Mouse (Mus musculus) embryonic facial prominence, embryonic 11.5 days (tissue): ENCODE data around the gene Tecpr2. TPM values are rescaled to one million over a fixed set of nuclear protein-coding genes. Genes with fewer than 3 reads are reported as not detected.

Experiments used
- ATAC-seq: fragments of 200-750 bp; cut with Nextera tagmentation; replicated peaks from 2 replicates; pipeline ENCODE4 v1.8.0; 2017; ENCODE audit warnings: low read depth; ENCODE audit not compliant: insufficient number of reproducible peaks, low FRiP score, low TSS enrichment
- DNase-seq: peaks from one replicate; pipeline ENCODE4 v3.0.0-alpha.2; 2015; ENCODE audit warnings: low spot score
- H3K27ac ChIP-seq: fragments of 300-500 bp; sonication (generic); replicated peaks from 2 replicates; pipeline ENCODE4 v1.5.1; 2014; ENCODE audit warnings: mild to moderate bottlenecking, low read depth, low read length, control low read depth
- H3K27me3 ChIP-seq: fragments of 300-500 bp; sonication (generic); 2 replicates; pipeline ENCODE4 v1.6.1; 2014; ENCODE audit warnings: mild to moderate bottlenecking, low read length, moderate library complexity, mixed read lengths; ENCODE audit not compliant: control insufficient read depth, insufficient read depth
- H3K36me3 ChIP-seq: fragments of 300-500 bp; sonication (generic); replicated peaks from 2 replicates; pipeline ENCODE4 v1.6.1; 2014; ENCODE audit warnings: low read depth, mild to moderate bottlenecking, low read length, moderate library complexity, mixed read lengths; ENCODE audit not compliant: control insufficient read depth, insufficient read depth
- H3K4me1 ChIP-seq: fragments of 300-500 bp; sonication (generic); 2 replicates; pipeline ENCODE4 v1.6.1; 2014; ENCODE audit warnings: low read length, mixed read lengths; ENCODE audit not compliant: control insufficient read depth, insufficient read depth
- H3K4me2 ChIP-seq: fragments of 300-500 bp; sonication (generic); 2 replicates; pipeline ENCODE4 v1.6.1; 2014; ENCODE audit warnings: low read depth, mild to moderate bottlenecking, control low read depth, low read length, moderate library complexity
- H3K4me3 ChIP-seq: fragments of 300-500 bp; sonication (generic); 2 replicates; pipeline ENCODE4 v1.5.1; 2014; ENCODE audit warnings: low read depth, low read length, control low read depth
- H3K9ac ChIP-seq: fragments of 300-500 bp; sonication (generic); replicated peaks from 2 replicates; pipeline ENCODE4 v1.6.1; 2014; ENCODE audit warnings: mild to moderate bottlenecking, control low read depth, low read length
- H3K9me3 ChIP-seq: fragments of 300-500 bp; sonication (generic); replicated peaks from 2 replicates; pipeline ENCODE4 v1.6.1; 2016; ENCODE audit warnings: mild to moderate bottlenecking, low read length, inconsistent platforms, mixed read lengths; ENCODE audit not compliant: control insufficient read depth
- WGBS: fragments of 180-500 bp; shearing (Covaris S2); extraction: QIAGEN DNeasy Blood & Tissue Kit; methylation state at CpG from one replicate; pipeline ENCODE4 v1.1.7; 2014; 5-methylcytosine and 5-hydroxymethylcytosine counted together
- polyA plus RNA-seq: library from polyadenylated mRNA; unstranded; fragments of >200 nt; fragmentation: Nextera tagmentation; extraction: Ambion mirVana; gene quantifications from 2 replicates; pipeline ENCODE4 v1.2.1, GENCODE M21; 2014

The Tecpr2 gene
- polyA plus RNA-seq, 1 experiment from 2014 or later = 2.5 TPM

DNA sequence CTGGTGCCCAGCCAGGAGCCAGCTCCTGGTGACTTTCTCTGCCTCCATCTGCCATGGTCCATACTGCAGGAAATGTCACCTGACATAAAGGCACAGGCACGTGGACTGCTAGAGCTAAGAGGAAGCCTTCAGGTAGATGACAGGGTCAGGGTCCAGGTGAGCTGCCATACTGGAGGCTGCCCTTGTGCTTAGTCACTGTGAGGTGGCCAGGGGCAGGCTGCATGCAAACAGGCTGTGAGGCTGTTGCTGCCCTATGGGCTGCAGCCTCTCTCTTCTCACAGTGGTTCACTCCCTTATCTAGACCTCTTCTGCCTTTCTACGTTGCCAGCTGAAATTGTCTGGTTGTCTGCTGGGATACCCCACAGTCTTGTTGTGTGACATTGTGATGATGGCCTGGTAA is 78.1 kb downstream of the Tecpr2 start:
- Histone ChIP-seq H3K4me1 (no peaks in the 10 kb centered on the region), H3K27ac (no peak overlapping the region), H3K9ac (no peak overlapping the region), H3K4me2 (no peak overlapping the region), H3K36me3 (no peaks in the 10 kb centered on the region), H3K4me3 (no peak overlapping the region), H3K9me3 (no peaks in the 10 kb centered on the region), H3K27me3 (no peaks in the 10 kb centered on the region)
- no peak for ATAC-seq
- 91% methylated on average over 2 of the region's 2 CpGs for WGBS
- DNase-seq = no peak

DNA sequence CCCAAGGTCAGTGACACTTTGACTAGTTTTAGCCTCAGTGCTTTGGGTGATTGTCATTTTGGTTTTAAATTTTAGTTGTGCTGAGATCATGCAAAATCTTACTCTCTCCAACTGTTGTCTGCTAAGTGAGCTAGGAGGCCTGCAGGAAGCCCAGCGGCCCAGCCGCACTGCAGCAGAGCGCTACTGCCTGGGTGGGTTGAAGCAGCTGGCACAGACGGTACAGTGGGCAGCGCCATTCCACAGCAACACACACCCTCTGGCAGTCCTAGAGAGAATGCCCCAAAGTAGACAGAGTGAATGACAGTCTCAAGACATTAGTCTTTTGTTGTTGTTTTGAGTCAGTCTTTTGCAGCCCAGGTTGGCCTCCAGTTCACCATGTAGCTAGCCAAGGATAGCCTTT is 81.3 kb downstream of the Tecpr2 start:
- DNase-seq (no peak), ATAC-seq (no peak)
- Histone ChIP-seq H3K4me3 (no peak overlapping the region), H3K27me3 (no peaks in the 10 kb centered on the region), H3K9ac (no peak overlapping the region), H3K27ac (no peak overlapping the region), H3K36me3 (no peaks in the 10 kb centered on the region), H3K4me1 (no peaks in the 10 kb centered on the region), H3K9me3 (no peaks in the 10 kb centered on the region), H3K4me2 (no peak overlapping the region)
- WGBS = 91% methylated on average over 5 of the region's 5 CpGs

DNA sequence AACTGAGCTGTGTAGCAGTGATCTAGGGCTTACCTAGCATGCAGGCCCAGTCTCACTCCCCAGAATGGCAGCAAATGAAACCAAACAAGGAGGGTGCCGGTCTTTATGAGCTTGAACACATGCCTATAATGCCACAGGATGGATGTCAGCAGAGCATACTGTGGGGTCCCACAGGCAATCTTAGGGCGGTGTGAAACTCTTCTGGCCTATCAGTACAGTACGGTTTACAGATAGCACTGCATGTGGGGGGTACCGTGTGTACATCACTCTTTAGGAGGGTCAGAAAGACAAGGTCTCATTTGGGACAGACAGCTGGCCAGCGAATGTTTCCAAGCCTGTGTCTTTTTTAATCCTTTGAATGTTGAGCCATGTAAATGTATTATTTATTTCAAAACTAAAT is 82.9 kb downstream of the Tecpr2 start:
- Histone ChIP-seq H3K27ac (no peak overlapping the region), H3K9me3 (no peaks in the 10 kb centered on the region), H3K9ac (no peak overlapping the region), H3K4me1 (no peaks in the 10 kb centered on the region), H3K4me3 (no peak overlapping the region), H3K27me3 (no peaks in the 10 kb centered on the region), H3K4me2 (no peak overlapping the region), H3K36me3 (peaks cover 7% of the 10 kb centered on the region)
- DNase-seq = no peak
- ATAC-seq = no peak
- 92% methylated on average over 5 of the region's 5 CpGs for WGBS

DNA sequence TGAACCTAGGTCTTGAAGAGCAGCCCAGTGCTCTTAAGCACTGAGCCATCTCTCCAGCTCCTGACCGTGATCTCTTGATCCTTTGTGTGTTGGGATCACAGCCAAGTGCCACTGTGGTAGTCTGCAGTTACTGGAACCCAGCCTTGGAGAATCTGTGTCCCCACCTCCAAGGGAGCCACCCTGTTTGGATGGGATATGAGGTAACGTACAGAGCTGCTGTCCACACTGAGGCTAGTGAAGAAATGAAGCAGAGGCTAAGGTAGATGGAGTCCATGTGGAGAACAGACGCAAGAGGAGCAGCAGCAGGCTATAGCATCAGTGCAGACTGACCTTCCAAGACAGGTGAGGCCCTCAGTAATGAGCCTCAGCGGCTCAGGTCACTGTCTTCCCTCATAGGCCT is 84.8 kb downstream of the Tecpr2 start:
- Histone ChIP-seq H3K36me3 (peaks cover 7% of the 10 kb centered on the region), H3K4me3 (no peak overlapping the region), H3K27me3 (no peaks in the 10 kb centered on the region), H3K4me2 (no peak overlapping the region), H3K4me1 (no peaks in the 10 kb centered on the region), H3K27ac (no peak overlapping the region), H3K9me3 (no peaks in the 10 kb centered on the region), H3K9ac (no peak overlapping the region)
- ATAC-seq (no peak), DNase-seq (no peak)
- WGBS = 88% methylated on average over 4 of the region's 4 CpGs

DNA sequence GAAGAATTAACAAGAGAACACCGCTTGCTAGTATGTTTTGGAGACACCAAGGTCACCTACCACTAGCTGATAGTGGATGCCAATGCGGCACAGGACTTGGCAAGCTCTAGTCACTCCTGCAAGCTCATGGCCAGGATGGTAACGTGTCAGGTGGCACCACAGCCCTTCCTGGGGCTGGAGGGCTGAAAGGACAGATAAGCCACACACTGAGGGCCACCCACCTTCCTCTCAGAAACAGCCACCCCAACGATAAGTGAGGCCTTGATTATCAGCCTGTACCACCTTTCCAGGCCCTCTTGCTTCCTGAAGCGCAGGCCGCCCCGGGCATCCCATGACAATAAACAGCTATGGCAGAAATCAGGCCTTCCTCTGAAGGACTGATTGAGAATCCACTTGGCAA is 85.2 kb downstream of the Tecpr2 start:
- peaks cover 7% of the 10 kb centered on the region for H3K36me3 ChIP-seq
- H3K9me3 ChIP-seq = no peaks in the 10 kb centered on the region
- 91% methylated on average over 7 of the region's 7 CpGs for WGBS
- no peaks in the 10 kb centered on the region for H3K27me3 ChIP-seq
- no peak overlapping the region for H3K9ac ChIP-seq
- ATAC-seq (no peak), DNase-seq (no peak)
- H3K4me3 ChIP-seq = no peak overlapping the region
- no peak overlapping the region for H3K27ac ChIP-seq
- H3K4me1 ChIP-seq = no peaks in the 10 kb centered on the region
- no peak overlapping the region for H3K4me2 ChIP-seq

DNA sequence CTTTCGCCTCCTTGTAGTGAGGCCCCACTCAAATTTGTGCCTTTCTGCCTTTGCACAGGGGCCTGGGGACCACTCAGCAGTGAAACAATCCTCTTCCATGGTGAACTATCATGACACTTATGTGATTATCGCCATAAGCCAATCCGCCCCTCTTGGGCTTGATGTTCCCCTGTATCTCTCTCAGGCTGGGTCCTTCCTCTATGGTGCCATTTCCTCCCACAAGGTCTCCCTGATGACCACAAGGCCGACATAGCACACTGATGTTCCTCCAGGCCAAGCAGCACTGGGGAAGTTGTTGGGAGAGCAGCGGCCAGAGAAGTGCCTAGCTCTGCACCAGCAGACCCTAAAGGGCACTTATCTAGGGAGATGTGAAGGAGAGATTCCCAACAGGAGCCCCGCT is 85.7 kb downstream of the Tecpr2 start:
- no peak overlapping the region for H3K27ac ChIP-seq
- H3K4me3 ChIP-seq = no peak overlapping the region
- H3K9me3 ChIP-seq = no peaks in the 10 kb centered on the region
- no peaks in the 10 kb centered on the region for H3K4me1 ChIP-seq
- no peak overlapping the region for H3K4me2 ChIP-seq
- DNase-seq (no peak), ATAC-seq (no peak)
- WGBS = 89% methylated on average over 6 of the region's 6 CpGs
- H3K9ac ChIP-seq = no peak overlapping the region
- peaks cover 7% of the 10 kb centered on the region for H3K36me3 ChIP-seq
- H3K27me3 ChIP-seq = no peaks in the 10 kb centered on the region

DNA sequence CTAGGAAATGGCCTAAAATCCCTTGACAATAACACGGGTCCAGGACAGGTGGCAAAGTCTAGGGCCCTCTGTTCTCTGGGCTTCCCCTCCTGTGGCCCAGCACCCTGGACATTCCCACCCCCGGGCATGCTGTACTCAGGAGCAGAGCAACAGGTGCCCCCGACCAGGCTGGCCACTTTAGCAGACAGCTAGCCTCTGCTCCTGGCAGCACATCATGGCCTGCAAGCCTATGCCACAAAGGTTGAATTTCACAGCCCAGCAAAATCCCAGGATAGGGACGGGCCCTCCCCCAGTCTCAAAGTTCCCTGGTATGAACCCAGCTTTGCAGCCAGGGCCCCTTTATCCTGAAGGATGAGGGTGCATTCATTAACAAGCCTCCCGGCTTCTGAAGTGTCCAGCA is 86.3 kb downstream of the Tecpr2 start:
- DNase-seq (no peak), ATAC-seq (no peak)
- Histone ChIP-seq H3K9ac (no peak overlapping the region), H3K27me3 (no peaks in the 10 kb centered on the region), H3K27ac (no peak overlapping the region), H3K36me3 (peaks cover 7% of the 10 kb centered on the region), H3K4me3 (no peak overlapping the region), H3K9me3 (no peaks in the 10 kb centered on the region), H3K4me2 (no peak overlapping the region), H3K4me1 (no peaks in the 10 kb centered on the region)
- 90% methylated on average over 5 of the region's 5 CpGs for WGBS

DNA sequence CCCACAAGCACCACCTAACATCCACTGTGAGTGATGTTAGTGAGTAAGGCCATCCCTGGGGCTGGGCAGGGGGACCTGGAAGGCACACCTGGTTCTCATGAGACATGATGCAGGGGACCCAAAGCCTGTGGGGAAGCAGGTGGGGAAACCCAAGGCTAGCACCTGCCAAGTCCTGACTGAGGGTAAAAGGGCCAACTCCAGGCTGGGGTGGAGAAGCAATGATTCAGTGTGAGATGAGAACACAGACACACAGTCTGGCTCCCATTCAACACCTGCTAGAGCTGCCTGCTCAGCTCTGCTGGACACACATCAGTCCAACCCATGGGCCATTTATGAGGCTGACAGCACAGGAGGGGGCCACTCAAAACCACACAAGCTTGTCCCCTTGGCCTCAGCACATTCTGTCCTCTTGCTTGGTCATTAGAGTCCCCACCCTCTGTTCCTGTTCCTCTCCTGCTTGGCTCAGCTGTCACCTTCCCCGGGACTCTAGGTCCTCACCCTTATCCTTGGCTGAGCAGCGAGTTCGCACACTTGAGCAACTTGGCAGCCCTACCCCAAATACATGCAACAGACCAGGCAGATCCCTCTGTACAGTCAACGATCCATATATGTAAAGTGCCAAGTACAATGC is 86.9 kb downstream of the Tecpr2 start:
- Histone ChIP-seq H3K4me2 (no peak overlapping the region), H3K27me3 (no peaks in the 10 kb centered on the region), H3K9ac (no peak overlapping the region), H3K4me1 (no peaks in the 10 kb centered on the region), H3K27ac (no peak overlapping the region), H3K36me3 (peaks cover 7% of the 10 kb centered on the region), H3K9me3 (no peaks in the 10 kb centered on the region), H3K4me3 (no peak overlapping the region)
- 88% methylated on average over 4 of the region's 4 CpGs for WGBS
- no peak for ATAC-seq
- no peak for DNase-seq
